Mouse (Mus musculus): ENCODE results near the gene Samd4b. TPM values are rescaled to one million over a fixed set of nuclear protein-coding genes. Genes with fewer than 3 reads are reported as not detected.

Samd4b gene
- 33.3 and 34.9 TPM in 2 replicates for polyA plus RNA-seq (2014; fragmentation: Nextera tagmentation; extraction: Ambion mirVana)

GRCm38 (mm10) chr7:28597642-28598446 is at the start of gene Samd4b, which contains the start of gene Pak4:
Gene Samd4b (minus strand): TSS chr7:28598144.
Gene Pak4 (minus strand): TSS chr7:28598185.
- peak within 1 kb of the TSS; percentile 72 for H3K4me3 ChIP-seq (ENCODE audit: low read length)
- peaks cover 42% of the 10 kb centered on the region for H3K4me1 ChIP-seq (ENCODE audit: control insufficient read depth, insufficient read depth, low read length)
- peak; percentile 88 for ATAC-seq (ENCODE audit: low FRiP score, low TSS enrichment)
- H3K9ac ChIP-seq (ENCODE audit: low read depth, low read length), result peak within 1 kb of the TSS; percentile 75
- WGBS, result under 1% methylated on average over 66 of the region's 66 CpGs
- H3K27ac ChIP-seq (ENCODE audit: low read depth, low read length), result peak within 1 kb of the TSS; percentile 85
- no peaks in the 10 kb centered on the region; the same call in 1 of the 2 replicates for H3K27me3 ChIP-seq (ENCODE audit: control insufficient read depth, insufficient read depth, low read length)
- peak within 1 kb of the TSS; percentile 67 for H3K4me2 ChIP-seq (replicated peaks; ENCODE audit: low read depth, low read length)
- peaks cover 7% of the 10 kb centered on the region; the same call in 1 of the 2 replicates for H3K36me3 ChIP-seq (ENCODE audit: control insufficient read depth, insufficient read depth, low read length)
- no peaks in the 10 kb centered on the region for H3K9me3 ChIP-seq (ENCODE audit: control insufficient read depth, low read length)

- Histone ChIP-seq H3K4me3 (ENCODE audit: low read length) (no peak overlapping the region), H3K4me2 (replicated peaks; ENCODE audit: low read depth, low read length) (no peak overlapping the region), H3K9me3 (ENCODE audit: control insufficient read depth, low read length) (no peaks in the 10 kb centered on the region), H3K27me3 (ENCODE audit: control insufficient read depth, insufficient read depth, low read length) (no peaks in the 10 kb centered on the region), H3K4me1 (ENCODE audit: control insufficient read depth, insufficient read depth, low read length) (no peaks in the 10 kb centered on the region), H3K27ac (ENCODE audit: low read depth, low read length) (no peak overlapping the region), H3K36me3 (ENCODE audit: control insufficient read depth, insufficient read depth, low read length) (no peaks in the 10 kb centered on the region), H3K9ac (ENCODE audit: low read depth, low read length) (no peak overlapping the region)
- ATAC-seq (ENCODE audit: low FRiP score, low TSS enrichment), result no peak
- 51% methylated on average over 7 of the region's 7 CpGs for WGBS
These were observed 49.1 kb upstream of the Samd4b start for GRCm38 (mm10) chr7:28647016-28647415.

DNA sequence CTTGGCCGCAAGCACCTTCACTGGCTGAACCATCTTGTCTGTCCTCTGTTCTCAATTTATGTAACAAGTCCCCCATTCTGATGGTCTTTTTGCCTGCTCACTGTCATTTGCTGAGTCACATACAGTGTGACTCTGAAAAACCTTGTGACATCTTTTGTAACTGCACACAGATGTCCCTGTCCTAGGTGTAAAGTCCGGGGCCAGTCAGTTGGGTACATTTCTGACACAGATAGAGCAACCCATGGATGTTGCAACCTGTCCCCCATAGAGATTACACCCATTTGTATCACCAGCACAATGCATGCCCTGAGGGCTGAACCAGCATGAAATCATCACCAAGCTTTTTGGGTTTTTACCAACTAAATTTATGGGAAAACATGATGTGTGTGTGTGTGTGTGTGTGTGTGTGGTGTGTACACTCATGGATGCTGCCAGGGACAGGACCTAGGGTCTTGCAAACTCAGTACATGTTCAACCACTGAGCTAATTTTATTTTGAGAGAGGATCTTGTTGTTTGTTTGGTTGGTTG is 48.1 kb upstream of the Samd4b start:
- Histone ChIP-seq H3K4me1 (ENCODE audit: control insufficient read depth, insufficient read depth, low read length) (no peaks in the 10 kb centered on the region), H3K27me3 (ENCODE audit: control insufficient read depth, insufficient read depth, low read length) (no peaks in the 10 kb centered on the region), H3K9me3 (ENCODE audit: control insufficient read depth, low read length) (no peaks in the 10 kb centered on the region), H3K4me3 (ENCODE audit: low read length) (no peak overlapping the region), H3K36me3 (ENCODE audit: control insufficient read depth, insufficient read depth, low read length) (no peaks in the 10 kb centered on the region), H3K4me2 (replicated peaks; ENCODE audit: low read depth, low read length) (no peak overlapping the region), H3K9ac (ENCODE audit: low read depth, low read length) (no peak overlapping the region), H3K27ac (ENCODE audit: low read depth, low read length) (no peak overlapping the region)
- ATAC-seq (ENCODE audit: low FRiP score, low TSS enrichment), result no peak
- WGBS, result 91% methylated on average over 2 of the region's 2 CpGs

DNA sequence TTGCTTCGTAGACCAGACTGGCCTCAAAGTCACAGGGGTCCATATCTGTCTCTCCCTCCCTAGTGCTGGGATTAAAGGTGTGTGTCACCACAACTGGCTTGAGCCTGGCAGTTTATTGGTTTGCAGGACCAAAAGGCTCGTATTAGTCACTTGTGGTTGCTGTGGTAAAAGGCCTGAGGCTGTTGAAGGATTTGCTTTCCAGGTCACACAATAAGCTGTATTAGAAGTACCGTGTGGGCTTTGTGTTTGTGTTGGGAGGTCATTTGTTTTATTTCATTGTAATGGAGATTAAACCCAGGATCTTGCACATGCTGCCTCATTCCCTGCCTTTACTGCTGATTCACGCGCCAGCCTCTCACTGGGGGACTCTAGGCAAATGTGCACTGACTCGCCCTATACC is 47.4 kb upstream of the Samd4b start:
- no peaks in the 10 kb centered on the region for H3K36me3 ChIP-seq (ENCODE audit: control insufficient read depth, insufficient read depth, low read length)
- WGBS, result 79% methylated on average over 6 of the region's 6 CpGs
- H3K9ac ChIP-seq (ENCODE audit: low read depth, low read length), result no peak overlapping the region
- no peak overlapping the region for H3K27ac ChIP-seq (ENCODE audit: low read depth, low read length)
- no peaks in the 10 kb centered on the region for H3K9me3 ChIP-seq (ENCODE audit: control insufficient read depth, low read length)
- ATAC-seq (ENCODE audit: low FRiP score, low TSS enrichment), result no peak
- no peaks in the 10 kb centered on the region for H3K27me3 ChIP-seq (ENCODE audit: control insufficient read depth, insufficient read depth, low read length)
- no peaks in the 10 kb centered on the region for H3K4me1 ChIP-seq (ENCODE audit: control insufficient read depth, insufficient read depth, low read length)
- H3K4me3 ChIP-seq (ENCODE audit: low read length), result no peak overlapping the region
- H3K4me2 ChIP-seq (replicated peaks; ENCODE audit: low read depth, low read length), result no peak overlapping the region

GRCm38 (mm10) chr7:28641546-28641945 is 43.6 kb upstream of the Samd4b start:
- H3K4me1 ChIP-seq (ENCODE audit: control insufficient read depth, insufficient read depth, low read length), result no peaks in the 10 kb centered on the region
- no peak overlapping the region for H3K4me3 ChIP-seq (ENCODE audit: low read length)
- no peak overlapping the region for H3K27ac ChIP-seq (ENCODE audit: low read depth, low read length)
- ATAC-seq (ENCODE audit: low FRiP score, low TSS enrichment), result no peak
- no peaks in the 10 kb centered on the region for H3K9me3 ChIP-seq (ENCODE audit: control insufficient read depth, low read length)
- H3K36me3 ChIP-seq (ENCODE audit: control insufficient read depth, insufficient read depth, low read length), result no peaks in the 10 kb centered on the region
- no peaks in the 10 kb centered on the region for H3K27me3 ChIP-seq (ENCODE audit: control insufficient read depth, insufficient read depth, low read length)
- no peak overlapping the region for H3K4me2 ChIP-seq (replicated peaks; ENCODE audit: low read depth, low read length)
- 29% methylated on average over 8 of the region's 8 CpGs for WGBS
- H3K9ac ChIP-seq (ENCODE audit: low read depth, low read length), result no peak overlapping the region

GRCm38 (mm10) chr7:28637511-28637910 is 39.6 kb upstream of the Samd4b start:
- ATAC-seq (ENCODE audit: low FRiP score, low TSS enrichment), result no peak
- Histone ChIP-seq H3K9ac (ENCODE audit: low read depth, low read length) (no peak overlapping the region), H3K9me3 (ENCODE audit: control insufficient read depth, low read length) (no peaks in the 10 kb centered on the region), H3K4me3 (ENCODE audit: low read length) (no peak overlapping the region), H3K4me1 (ENCODE audit: control insufficient read depth, insufficient read depth, low read length) (no peaks in the 10 kb centered on the region), H3K27ac (ENCODE audit: low read depth, low read length) (no peak overlapping the region), H3K27me3 (ENCODE audit: control insufficient read depth, insufficient read depth, low read length) (peaks cover under 1% of the 10 kb centered on the region; the same call in 1 of the 2 replicates), H3K36me3 (ENCODE audit: control insufficient read depth, insufficient read depth, low read length) (no peaks in the 10 kb centered on the region), H3K4me2 (replicated peaks; ENCODE audit: low read depth, low read length) (no peak overlapping the region)
- 17% methylated on average over 8 of the region's 8 CpGs for WGBS

GRCm38 (mm10) chr7:28634128-28634527 is 36.2 kb upstream of the Samd4b start:
- no peak for ATAC-seq (ENCODE audit: low FRiP score, low TSS enrichment)
- no peaks in the 10 kb centered on the region for H3K9me3 ChIP-seq (ENCODE audit: control insufficient read depth, low read length)
- no peaks in the 10 kb centered on the region for H3K36me3 ChIP-seq (ENCODE audit: control insufficient read depth, insufficient read depth, low read length)
- H3K4me3 ChIP-seq (ENCODE audit: low read length), result no peak overlapping the region
- no peak overlapping the region for H3K9ac ChIP-seq (ENCODE audit: low read depth, low read length)
- H3K27ac ChIP-seq (ENCODE audit: low read depth, low read length), result no peak overlapping the region
- no peak overlapping the region for H3K4me2 ChIP-seq (replicated peaks; ENCODE audit: low read depth, low read length)
- peaks cover 5% of the 10 kb centered on the region; the same call in 1 of the 2 replicates for H3K4me1 ChIP-seq (ENCODE audit: control insufficient read depth, insufficient read depth, low read length)
- peaks cover 26% of the 10 kb centered on the region for H3K27me3 ChIP-seq (ENCODE audit: control insufficient read depth, insufficient read depth, low read length)
- WGBS, result 78% methylated on average over 4 of the region's 4 CpGs

- Histone ChIP-seq H3K4me1 (ENCODE audit: control insufficient read depth, insufficient read depth, low read length) (peaks cover 5% of the 10 kb centered on the region; the same call in 1 of the 2 replicates), H3K27ac (ENCODE audit: low read depth, low read length) (no peak within 1 kb of the TSS), H3K36me3 (ENCODE audit: control insufficient read depth, insufficient read depth, low read length) (no peaks in the 10 kb centered on the region), H3K27me3 (ENCODE audit: control insufficient read depth, insufficient read depth, low read length) (peaks cover 36% of the 10 kb centered on the region), H3K4me2 (replicated peaks; ENCODE audit: low read depth, low read length) (peak within 1 kb of the TSS; percentile 39), H3K4me3 (ENCODE audit: low read length) (peak within 1 kb of the TSS; percentile 22), H3K9ac (ENCODE audit: low read depth, low read length) (no peak within 1 kb of the TSS), H3K9me3 (ENCODE audit: control insufficient read depth, low read length) (no peaks in the 10 kb centered on the region)
- WGBS, result 26% methylated on average over 10 of the region's 10 CpGs
- no peak for ATAC-seq (ENCODE audit: low FRiP score, low TSS enrichment)
These were observed 33.1 kb upstream of the Samd4b start, which contains the start of gene Acp7 for GRCm38 (mm10) chr7:28631073-28631472. Gene Acp7 (minus strand): TSS chr7:28631332.

DNA sequence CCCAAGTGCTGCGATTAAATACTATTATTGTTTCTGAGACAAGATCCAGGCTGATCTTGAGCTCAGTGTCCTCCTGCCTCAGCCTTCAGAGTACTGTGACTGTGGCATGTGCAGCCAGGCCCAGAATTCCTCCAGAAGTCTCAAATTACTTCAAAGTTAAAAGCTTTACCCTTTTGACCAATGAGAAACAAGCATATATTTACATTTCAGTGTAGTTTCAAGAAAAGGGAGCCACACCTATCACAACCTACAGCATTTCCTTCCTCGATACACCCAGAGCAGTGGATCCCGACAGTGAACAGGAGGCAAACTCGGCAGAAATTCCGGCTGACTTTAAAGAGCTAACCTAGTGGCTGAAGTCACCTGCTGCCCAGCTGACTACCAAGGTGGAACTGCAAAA is 26.8 kb upstream of the Samd4b start:
- Histone ChIP-seq H3K9me3 (ENCODE audit: control insufficient read depth, low read length) (no peaks in the 10 kb centered on the region), H3K9ac (ENCODE audit: low read depth, low read length) (no peak overlapping the region), H3K4me1 (ENCODE audit: control insufficient read depth, insufficient read depth, low read length) (no peaks in the 10 kb centered on the region), H3K4me3 (ENCODE audit: low read length) (no peak overlapping the region), H3K27me3 (ENCODE audit: control insufficient read depth, insufficient read depth, low read length) (peaks cover 16% of the 10 kb centered on the region), H3K27ac (ENCODE audit: low read depth, low read length) (no peak overlapping the region), H3K36me3 (ENCODE audit: control insufficient read depth, insufficient read depth, low read length) (no peaks in the 10 kb centered on the region), H3K4me2 (replicated peaks; ENCODE audit: low read depth, low read length) (no peak overlapping the region)
- ATAC-seq (ENCODE audit: low FRiP score, low TSS enrichment), result no peak
- 83% methylated on average over 5 of the region's 5 CpGs for WGBS
